Mouse (Mus musculus): ENCODE results near the gene Kdm8. TPM values are rescaled to one million over a fixed set of nuclear protein-coding genes. Genes with fewer than 3 reads are reported as not detected.
"Not testable (repeated sequence)": the region's sequence is repeated elsewhere in the genome, so short reads cannot be mapped to it uniquely, and the experiment has no call there.

The Kdm8 gene
- polyA plus RNA-seq, 1 experiment = 2.4 TPM

- Histone ChIP-seq H3K4me1 (ENCODE audit: control insufficient read depth, insufficient read depth, insufficient read length, low read length) (no peaks in the 10 kb centered on the region), H3K27me3 (ENCODE audit: control insufficient read depth, insufficient read depth, low read length) (no peaks in the 10 kb centered on the region), H3K27ac (ENCODE audit: insufficient read depth, low read depth, low read length) (no peak overlapping the region), H3K36me3 (ENCODE audit: control insufficient read depth, insufficient read depth, low read length) (no peaks in the 10 kb centered on the region), H3K4me3 (ENCODE audit: low read depth, low read length) (no peak overlapping the region)
- TF ChIP-seq POLR2A (IDR thresholded peaks at IDR 0.05; ENCODE audit: low read depth, low read length) = no peak
- TF ChIP-seq CTCF (IDR thresholded peaks at IDR 0.05; ENCODE audit: extremely low read depth, insufficient read length, insufficient replicate concordance, low read depth, low read length) = no peak
- WGBS = 20% methylated on average over 3 of the region's 3 CpGs
Observed at GRCm38 (mm10) chr7:125418413-125418812, 26.1 kb upstream of the Kdm8 start.

GRCm38 (mm10) chr7:125420190-125420589, 24.3 kb upstream of the Kdm8 start:
- H3K4me3 ChIP-seq (ENCODE audit: low read depth, low read length) = no peak overlapping the region
- 69% methylated on average over 2 of the region's 2 CpGs for WGBS
- no peaks in the 10 kb centered on the region for H3K36me3 ChIP-seq (ENCODE audit: control insufficient read depth, insufficient read depth, low read length)

GRCm38 (mm10) chr7:125421911-125422310, 22.6 kb upstream of the Kdm8 start:
- H3K4me1 ChIP-seq (ENCODE audit: control insufficient read depth, insufficient read depth, insufficient read length, low read length) = no peaks in the 10 kb centered on the region
- TF ChIP-seq POLR2A (IDR thresholded peaks at IDR 0.05; ENCODE audit: low read depth, low read length) (no peak), CTCF (IDR thresholded peaks at IDR 0.05; ENCODE audit: extremely low read depth, insufficient read length, insufficient replicate concordance, low read depth, low read length) (no peak)
- no peaks in the 10 kb centered on the region for H3K36me3 ChIP-seq (ENCODE audit: control insufficient read depth, insufficient read depth, low read length)
- H3K4me3 ChIP-seq (ENCODE audit: low read depth, low read length) = no peak overlapping the region
- no peak overlapping the region for H3K27ac ChIP-seq (ENCODE audit: insufficient read depth, low read depth, low read length)
- WGBS = 46% methylated on average over 2 of the region's 2 CpGs
- H3K27me3 ChIP-seq (ENCODE audit: control insufficient read depth, insufficient read depth, low read length) = no peaks in the 10 kb centered on the region

More at GRCm38 (mm10) chr7:125420190-125420589, 24.3 kb upstream of the Kdm8 start:
- H3K27ac ChIP-seq (ENCODE audit: insufficient read depth, low read depth, low read length) = no peak overlapping the region
- no peaks in the 10 kb centered on the region for H3K27me3 ChIP-seq (ENCODE audit: control insufficient read depth, insufficient read depth, low read length)
- no peaks in the 10 kb centered on the region for H3K4me1 ChIP-seq (ENCODE audit: control insufficient read depth, insufficient read depth, insufficient read length, low read length)
- TF ChIP-seq POLR2A (IDR thresholded peaks at IDR 0.05; ENCODE audit: low read depth, low read length) (no peak), CTCF (IDR thresholded peaks at IDR 0.05; ENCODE audit: extremely low read depth, insufficient read length, insufficient replicate concordance, low read depth, low read length) (peak; percentile 81; the same call in 1 of the 2 replicates)

DNA sequence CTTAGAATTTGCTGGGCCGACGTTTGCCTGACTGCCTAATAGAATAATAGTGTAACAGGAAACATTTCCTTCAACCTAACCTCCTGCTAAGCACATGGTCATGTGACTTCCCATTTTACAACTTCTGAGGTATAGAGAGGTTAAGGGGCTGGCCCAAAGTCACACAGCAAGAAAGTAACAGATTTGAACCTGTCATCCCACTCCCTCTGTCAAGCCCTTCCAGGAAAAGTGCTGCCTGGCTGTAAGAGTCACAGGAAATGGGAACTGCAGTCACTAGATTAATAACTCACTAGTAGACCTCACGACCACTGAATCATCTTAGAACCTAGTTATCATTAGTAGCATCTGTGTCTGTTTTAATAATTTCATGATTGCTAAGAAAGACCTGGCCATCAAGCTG, 21.4 kb upstream of the Kdm8 start:
- 46% methylated on average over 3 of the region's 3 CpGs for WGBS
- TF ChIP-seq CTCF (IDR thresholded peaks at IDR 0.05; ENCODE audit: extremely low read depth, insufficient read length, insufficient replicate concordance, low read depth, low read length) (no peak), POLR2A (IDR thresholded peaks at IDR 0.05; ENCODE audit: low read depth, low read length) (no peak)
- no peak overlapping the region for H3K4me3 ChIP-seq (ENCODE audit: low read depth, low read length)
- H3K27me3 ChIP-seq (ENCODE audit: control insufficient read depth, insufficient read depth, low read length) = no peaks in the 10 kb centered on the region
- no peak overlapping the region for H3K27ac ChIP-seq (ENCODE audit: insufficient read depth, low read depth, low read length)
- no peaks in the 10 kb centered on the region for H3K36me3 ChIP-seq (ENCODE audit: control insufficient read depth, insufficient read depth, low read length)
- H3K4me1 ChIP-seq (ENCODE audit: control insufficient read depth, insufficient read depth, insufficient read length, low read length) = no peaks in the 10 kb centered on the region

GRCm38 (mm10) chr7:125427492-125428090, 16.9 kb upstream of the Kdm8 start:
- no peaks in the 10 kb centered on the region for H3K27me3 ChIP-seq (ENCODE audit: control insufficient read depth, insufficient read depth, low read length)
- no peak overlapping the region for H3K27ac ChIP-seq (ENCODE audit: insufficient read depth, low read depth, low read length)
- TF ChIP-seq POLR2A (IDR thresholded peaks at IDR 0.05; ENCODE audit: low read depth, low read length) = no peak
- no peak for TF ChIP-seq CTCF (IDR thresholded peaks at IDR 0.05; ENCODE audit: extremely low read depth, insufficient read length, insufficient replicate concordance, low read depth, low read length)
- 60% methylated on average over 12 of the region's 12 CpGs for WGBS
- peaks cover 7% of the 10 kb centered on the region; the same call in 1 of the 2 replicates for H3K4me1 ChIP-seq (ENCODE audit: control insufficient read depth, insufficient read depth, insufficient read length, low read length)
- no peaks in the 10 kb centered on the region for H3K36me3 ChIP-seq (ENCODE audit: control insufficient read depth, insufficient read depth, low read length)
- H3K4me3 ChIP-seq (ENCODE audit: low read depth, low read length) = no peak overlapping the region

DNA sequence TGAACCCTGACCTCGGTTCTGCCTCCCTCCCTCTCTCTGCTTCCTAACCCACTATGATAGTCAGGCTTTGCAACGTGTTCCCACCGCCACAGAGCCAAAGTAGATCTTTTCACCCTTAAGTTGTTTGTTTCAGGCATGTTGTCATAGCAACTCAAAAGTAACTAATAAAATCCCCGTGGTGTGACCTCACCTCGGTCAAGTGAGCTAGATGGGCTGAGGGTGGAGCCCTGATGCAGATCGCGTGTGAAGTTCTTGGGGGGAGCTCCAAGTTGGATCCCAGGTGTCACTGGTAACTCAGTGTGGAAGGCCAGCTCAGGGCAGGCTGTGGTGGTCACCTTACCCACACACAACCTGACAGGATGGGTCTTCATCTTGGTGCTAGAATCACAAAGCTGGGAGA, 16.1 kb upstream of the Kdm8 start:
- 70% methylated on average over 7 of the region's 7 CpGs for WGBS
- H3K4me1 ChIP-seq (ENCODE audit: control insufficient read depth, insufficient read depth, insufficient read length, low read length) = peaks cover 10% of the 10 kb centered on the region; the same call in 1 of the 2 replicates
- TF ChIP-seq POLR2A (IDR thresholded peaks at IDR 0.05; ENCODE audit: low read depth, low read length) (no peak), CTCF (IDR thresholded peaks at IDR 0.05; ENCODE audit: extremely low read depth, insufficient read length, insufficient replicate concordance, low read depth, low read length) (no peak)
- H3K27me3 ChIP-seq (ENCODE audit: control insufficient read depth, insufficient read depth, low read length) = no peaks in the 10 kb centered on the region
- H3K36me3 ChIP-seq (ENCODE audit: control insufficient read depth, insufficient read depth, low read length) = no peaks in the 10 kb centered on the region
- no peak overlapping the region for H3K4me3 ChIP-seq (ENCODE audit: low read depth, low read length)
- no peak overlapping the region for H3K27ac ChIP-seq (ENCODE audit: insufficient read depth, low read depth, low read length)

DNA sequence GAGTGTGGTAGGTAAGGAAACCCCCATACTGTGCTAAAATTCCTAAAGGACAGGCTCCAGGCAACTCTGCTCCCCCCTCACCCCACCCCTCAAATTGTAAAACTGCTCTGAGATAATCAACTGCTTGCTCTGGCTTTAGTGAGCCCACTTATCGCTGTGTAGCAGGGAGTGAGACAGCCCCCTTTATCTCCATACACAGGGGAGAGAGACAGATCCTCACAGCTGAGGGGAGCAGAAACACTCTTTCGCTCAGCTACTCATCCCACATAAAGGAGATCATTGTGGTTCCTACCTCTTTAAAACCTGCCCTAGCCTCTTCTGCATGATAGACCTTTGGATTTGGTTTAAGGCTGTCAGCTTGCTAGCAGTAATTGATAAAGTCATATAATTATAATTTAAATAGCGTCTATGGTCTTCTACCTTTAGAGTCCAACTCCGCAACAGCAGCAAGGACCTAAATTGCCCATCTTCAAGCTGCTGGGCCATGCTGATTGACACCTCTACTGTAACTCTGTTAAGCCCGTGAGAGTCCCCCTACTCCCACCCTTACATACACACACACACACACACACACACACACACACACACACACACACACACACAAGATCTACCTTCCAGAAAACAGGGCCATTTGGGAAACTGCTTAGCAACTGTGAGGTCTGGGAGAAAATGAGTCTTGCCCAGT, 15.5 kb upstream of the Kdm8 start:
- H3K36me3 ChIP-seq (ENCODE audit: control insufficient read depth, insufficient read depth, low read length); H3K27ac ChIP-seq (ENCODE audit: insufficient read depth, low read depth, low read length); H3K27me3 ChIP-seq (ENCODE audit: control insufficient read depth, insufficient read depth, low read length); H3K4me3 ChIP-seq (ENCODE audit: low read depth, low read length): not testable (repeated sequence)
- H3K4me1 ChIP-seq (ENCODE audit: control insufficient read depth, insufficient read depth, insufficient read length, low read length) = peaks cover 14% of the 10 kb centered on the region; the same call in 1 of the 2 replicates
- WGBS = 84% methylated on average over 5 of the region's 5 CpGs
